Mouse (Mus musculus): Measurements from ENCODE around the gene Lrrc1.

The Lrrc1 gene

GRCm38 (mm10) chr9:77402971-77403370 is 141.7 kb downstream of the Lrrc1 start:
- TF ChIP-seq CTCF (conservative IDR thresholded peaks at IDR 0.05; ENCODE audit: low read length) (no peak), POU5F1 (IDR thresholded peaks at IDR 0.05; ENCODE audit: borderline replicate concordance, low read length) (no peak), NANOG (IDR thresholded peaks at IDR 0.05; ENCODE audit: borderline replicate concordance, low read length) (no peak)
- Histone ChIP-seq H3K36me3 (ENCODE audit: insufficient read depth, low read length) (no peaks in the 10 kb centered on the region), H3K9me3 (ENCODE audit: low read length) (no peaks in the 10 kb centered on the region), H3K4me1 (replicated peaks; ENCODE audit: low read depth, low read length) (no peaks in the 10 kb centered on the region), H3K4me3 (replicated peaks; ENCODE audit: low read length) (no peak overlapping the region), H3K27me3 (ENCODE audit: insufficient read depth, low read length) (0 out of 2 replicates have a peak, but pooled peaks cover 3% of the 10 kb centered on the region)

DNA sequence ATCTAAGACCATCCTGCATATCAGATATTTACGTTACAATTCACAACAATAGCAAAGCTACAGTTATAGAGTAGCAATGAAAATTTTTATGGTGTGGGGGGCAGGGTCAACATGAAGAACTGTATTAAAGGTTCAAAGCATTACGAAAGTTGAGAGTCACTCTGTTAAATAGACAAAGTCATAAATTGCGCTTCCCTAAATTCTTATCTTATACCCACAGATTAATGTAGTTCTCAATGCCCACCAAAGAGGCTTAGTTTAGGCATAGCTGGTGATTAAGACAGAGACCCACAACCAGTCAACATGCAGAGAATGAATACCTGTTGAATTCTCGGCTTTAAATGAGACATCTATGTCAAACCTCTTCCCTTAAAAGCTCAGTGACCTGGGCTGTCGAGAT is 144.9 kb downstream of the Lrrc1 start:
- no peak overlapping the region for H3K4me3 ChIP-seq (replicated peaks; ENCODE audit: low read length)
- no peaks in the 10 kb centered on the region for H3K36me3 ChIP-seq (ENCODE audit: insufficient read depth, low read length)

DNA sequence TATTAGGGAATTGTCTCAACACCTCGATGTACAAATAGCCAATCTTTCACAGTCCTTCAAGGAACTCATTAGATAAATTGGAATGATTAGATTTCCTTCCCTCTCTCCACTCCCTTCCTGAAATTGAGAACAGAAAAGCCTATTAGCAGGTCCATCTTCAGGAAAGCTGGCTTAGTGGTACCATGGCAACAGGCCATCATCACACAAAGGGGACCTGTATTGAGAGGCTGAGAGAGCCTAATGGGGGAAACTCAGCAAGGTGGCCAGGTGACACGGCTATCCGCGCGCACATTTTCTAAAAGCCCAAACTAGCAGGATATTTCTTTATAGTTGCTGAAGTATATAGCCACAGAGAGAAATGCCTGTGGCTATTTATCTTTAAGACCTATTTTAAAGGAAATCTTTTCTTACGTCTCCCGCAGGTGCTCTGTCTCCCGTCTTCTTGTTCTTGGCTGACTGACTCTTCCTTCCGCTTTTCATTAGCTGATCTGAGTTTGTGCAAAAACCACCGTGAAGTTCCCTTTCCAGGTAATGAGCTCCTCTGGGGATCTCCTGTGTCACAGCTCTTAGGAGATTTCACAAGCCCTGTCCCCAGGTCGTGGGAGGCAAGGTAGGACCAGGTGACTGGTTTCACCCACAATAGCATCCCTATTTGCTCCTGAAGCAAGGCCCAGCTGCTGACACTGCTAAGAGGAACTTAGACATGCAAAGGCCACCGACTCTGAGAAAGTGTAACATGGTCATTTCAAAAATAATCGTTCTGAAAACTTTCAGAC is 145.6 kb downstream of the Lrrc1 start:
- 0 out of 2 replicates have a peak, but pooled peaks cover 3% of the 10 kb centered on the region for H3K27me3 ChIP-seq (ENCODE audit: insufficient read depth, low read length)
- no peak overlapping the region for H3K4me3 ChIP-seq (replicated peaks; ENCODE audit: low read length)
- TF ChIP-seq NANOG (IDR thresholded peaks at IDR 0.05; ENCODE audit: borderline replicate concordance, low read length) (no peak), CTCF (conservative IDR thresholded peaks at IDR 0.05; ENCODE audit: low read length) (no peak), POU5F1 (IDR thresholded peaks at IDR 0.05; ENCODE audit: borderline replicate concordance, low read length) (no peak)
- H3K36me3 ChIP-seq (ENCODE audit: insufficient read depth, low read length) = no peaks in the 10 kb centered on the region
- no peaks in the 10 kb centered on the region for H3K4me1 ChIP-seq (replicated peaks; ENCODE audit: low read depth, low read length)
- no peaks in the 10 kb centered on the region for H3K9me3 ChIP-seq (ENCODE audit: low read length)

More for the DNA sequence above, 144.9 kb downstream of the Lrrc1 start:
- Histone ChIP-seq H3K27me3 (ENCODE audit: insufficient read depth, low read length) (0 out of 2 replicates have a peak, but pooled peaks cover under 1% of the 10 kb centered on the region), H3K4me1 (replicated peaks; ENCODE audit: low read depth, low read length) (no peaks in the 10 kb centered on the region), H3K9me3 (ENCODE audit: low read length) (no peaks in the 10 kb centered on the region)
- TF ChIP-seq CTCF (conservative IDR thresholded peaks at IDR 0.05; ENCODE audit: low read length) = no peak
- no peak for TF ChIP-seq POU5F1 (IDR thresholded peaks at IDR 0.05; ENCODE audit: borderline replicate concordance, low read length)
- TF ChIP-seq NANOG (IDR thresholded peaks at IDR 0.05; ENCODE audit: borderline replicate concordance, low read length) = no peak

DNA sequence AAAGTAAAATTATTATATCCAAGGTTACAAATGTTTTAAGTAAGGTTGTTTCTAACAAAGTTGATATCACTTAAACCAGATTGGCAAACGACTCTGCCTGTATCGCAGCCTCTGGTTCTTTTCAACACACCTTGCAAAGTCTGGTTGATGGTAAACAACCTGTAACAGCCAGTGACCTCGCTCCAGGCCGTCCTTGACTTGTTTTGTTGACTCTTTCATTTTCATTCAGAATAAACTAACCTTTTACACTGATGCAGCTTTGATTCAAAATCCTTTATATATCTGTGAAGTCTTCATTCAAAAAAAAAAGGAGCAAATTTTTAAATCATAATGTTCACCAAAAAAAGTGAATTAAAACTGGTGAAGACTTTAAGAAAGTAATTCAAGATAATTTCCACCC is 147.6 kb downstream of the Lrrc1 start:
- no peak overlapping the region for H3K4me3 ChIP-seq (replicated peaks; ENCODE audit: low read length)
- H3K9me3 ChIP-seq (ENCODE audit: low read length) = no peaks in the 10 kb centered on the region
- 0 out of 2 replicates have a peak, but pooled peaks cover 3% of the 10 kb centered on the region for H3K27me3 ChIP-seq (ENCODE audit: insufficient read depth, low read length)
- H3K4me1 ChIP-seq (replicated peaks; ENCODE audit: low read depth, low read length) = no peaks in the 10 kb centered on the region
- no peaks in the 10 kb centered on the region for H3K36me3 ChIP-seq (ENCODE audit: insufficient read depth, low read length)
- no peak for TF ChIP-seq NANOG (IDR thresholded peaks at IDR 0.05; ENCODE audit: borderline replicate concordance, low read length)
- no peak for TF ChIP-seq POU5F1 (IDR thresholded peaks at IDR 0.05; ENCODE audit: borderline replicate concordance, low read length)
- no peak for TF ChIP-seq CTCF (conservative IDR thresholded peaks at IDR 0.05; ENCODE audit: low read length)

DNA sequence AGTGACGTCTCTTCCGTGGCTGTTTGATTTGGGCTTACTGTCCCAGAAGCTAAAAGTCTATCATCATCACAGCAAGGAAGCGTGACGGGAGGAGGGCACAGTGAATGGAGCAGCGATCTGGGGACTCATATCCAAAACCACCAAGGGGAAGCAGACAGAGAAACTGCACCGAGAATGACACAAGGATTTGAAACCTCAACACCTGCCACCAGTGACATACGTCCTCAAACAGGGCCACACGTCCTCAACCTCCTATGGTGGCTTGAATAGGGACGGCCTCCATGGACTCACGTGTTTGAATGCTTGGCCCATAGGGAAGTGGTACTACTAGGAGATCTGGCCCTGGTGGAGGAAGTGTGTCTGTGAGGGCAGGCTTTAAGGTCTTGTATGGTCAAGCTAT is 153.4 kb downstream of the Lrrc1 start:
- peaks cover 3% of the 10 kb centered on the region; the same call in 1 of the 2 replicates for H3K27me3 ChIP-seq (ENCODE audit: insufficient read depth, low read length)
- no peaks in the 10 kb centered on the region for H3K4me1 ChIP-seq (replicated peaks; ENCODE audit: low read depth, low read length)
- TF ChIP-seq POU5F1 (IDR thresholded peaks at IDR 0.05; ENCODE audit: borderline replicate concordance, low read length) = no peak
- TF ChIP-seq NANOG (IDR thresholded peaks at IDR 0.05; ENCODE audit: borderline replicate concordance, low read length) = no peak
- no peak for TF ChIP-seq CTCF (conservative IDR thresholded peaks at IDR 0.05; ENCODE audit: low read length)
- H3K4me3 ChIP-seq (replicated peaks; ENCODE audit: low read length) = no peak overlapping the region
- no peaks in the 10 kb centered on the region for H3K36me3 ChIP-seq (ENCODE audit: insufficient read depth, low read length)
- no peaks in the 10 kb centered on the region for H3K9me3 ChIP-seq (ENCODE audit: low read length)

DNA sequence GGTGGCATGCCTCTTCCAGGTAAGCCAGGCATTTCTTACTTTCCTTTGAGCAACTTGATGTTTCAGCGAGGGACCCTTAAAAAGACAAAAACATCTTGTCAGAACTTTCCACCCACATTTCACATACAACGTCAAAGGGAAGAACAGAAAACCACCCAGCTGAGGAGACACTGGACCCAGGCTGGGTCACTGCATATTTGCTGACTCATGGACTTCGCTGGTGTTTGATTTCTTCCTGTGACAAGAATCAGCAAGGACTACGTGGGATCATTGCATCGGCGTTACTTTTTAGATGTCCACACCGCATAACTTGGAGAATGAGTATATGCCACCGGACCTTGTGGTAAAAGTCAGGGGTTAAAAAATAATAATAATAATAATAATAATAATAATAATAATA is 155.7 kb downstream of the Lrrc1 start:
- H3K4me1 ChIP-seq (replicated peaks; ENCODE audit: low read depth, low read length) = no peaks in the 10 kb centered on the region
- H3K36me3 ChIP-seq (ENCODE audit: insufficient read depth, low read length) = no peaks in the 10 kb centered on the region
- TF ChIP-seq CTCF (conservative IDR thresholded peaks at IDR 0.05; ENCODE audit: low read length) (no peak), NANOG (IDR thresholded peaks at IDR 0.05; ENCODE audit: borderline replicate concordance, low read length) (no peak)
- H3K9me3 ChIP-seq (ENCODE audit: low read length) = no peaks in the 10 kb centered on the region
- no peak overlapping the region for H3K4me3 ChIP-seq (replicated peaks; ENCODE audit: low read length)
- H3K27me3 ChIP-seq (ENCODE audit: insufficient read depth, low read length) = peaks cover 15% of the 10 kb centered on the region

DNA sequence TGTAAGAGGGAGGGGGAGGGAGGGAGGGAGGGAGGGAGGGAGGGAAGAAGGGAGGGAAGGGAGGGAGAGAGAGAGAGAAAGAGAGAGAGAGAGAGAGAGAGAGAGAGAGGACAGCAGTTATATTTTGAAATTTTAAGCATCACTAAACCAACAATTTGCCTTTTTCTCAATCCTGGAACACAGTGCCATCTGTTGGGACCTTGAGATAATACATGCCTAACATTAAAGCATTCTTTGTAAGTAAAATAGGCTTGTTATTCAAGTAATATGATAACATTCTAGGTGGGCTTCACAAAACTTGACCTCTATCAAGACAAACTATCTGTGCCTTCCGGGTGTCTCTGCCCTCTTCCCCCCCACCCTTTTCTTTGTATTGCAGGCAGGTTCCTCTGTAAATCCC is 157.9 kb downstream of the Lrrc1 start:
- Histone ChIP-seq H3K36me3 (ENCODE audit: insufficient read depth, low read length) (no peaks in the 10 kb centered on the region), H3K4me3 (replicated peaks; ENCODE audit: low read length) (no peak overlapping the region), H3K9me3 (ENCODE audit: low read length) (no peaks in the 10 kb centered on the region), H3K27me3 (ENCODE audit: insufficient read depth, low read length) (peaks cover 15% of the 10 kb centered on the region), H3K4me1 (replicated peaks; ENCODE audit: low read depth, low read length) (no peaks in the 10 kb centered on the region)
- TF ChIP-seq NANOG (IDR thresholded peaks at IDR 0.05; ENCODE audit: borderline replicate concordance, low read length) (no peak), CTCF (conservative IDR thresholded peaks at IDR 0.05; ENCODE audit: low read length) (peak; percentile 51), POU5F1 (IDR thresholded peaks at IDR 0.05; ENCODE audit: borderline replicate concordance, low read length) (no peak)

GRCm38 (mm10) chr9:77385611-77386010 is 159.1 kb downstream of the Lrrc1 start:
- Histone ChIP-seq H3K9me3 (ENCODE audit: low read length) (no peaks in the 10 kb centered on the region), H3K27me3 (ENCODE audit: insufficient read depth, low read length) (peaks cover 15% of the 10 kb centered on the region), H3K36me3 (ENCODE audit: insufficient read depth, low read length) (no peaks in the 10 kb centered on the region), H3K4me1 (replicated peaks; ENCODE audit: low read depth, low read length) (no peaks in the 10 kb centered on the region), H3K4me3 (replicated peaks; ENCODE audit: low read length) (no peak overlapping the region)
- TF ChIP-seq POU5F1 (IDR thresholded peaks at IDR 0.05; ENCODE audit: borderline replicate concordance, low read length) = no peak
- TF ChIP-seq CTCF (conservative IDR thresholded peaks at IDR 0.05; ENCODE audit: low read length) = no peak
- no peak for TF ChIP-seq NANOG (IDR thresholded peaks at IDR 0.05; ENCODE audit: borderline replicate concordance, low read length)
